Mouse (Mus musculus): ENCODE results near the gene 2610002M06Rik.

The 2610002M06Rik gene

DNA sequence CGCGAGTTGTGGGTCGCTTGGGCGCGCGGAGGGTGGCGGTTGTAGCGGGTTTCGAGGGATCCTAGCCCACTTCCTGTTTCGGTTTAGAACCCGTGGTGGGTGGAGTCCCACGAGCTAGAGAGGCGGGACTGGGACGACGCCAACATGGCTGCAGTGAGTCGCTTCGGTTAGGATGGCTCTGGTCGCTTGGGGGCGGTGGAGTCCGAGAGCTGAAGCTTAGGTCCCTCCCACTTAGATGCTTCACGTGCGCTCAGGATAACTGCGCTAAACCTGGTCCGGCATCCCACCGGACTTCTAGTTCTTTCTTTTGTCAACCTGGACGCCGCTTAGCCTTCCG is at the start of gene 2610002M06Rik:
Gene 2610002M06Rik (minus strand): TSS at position 117 of the 337 bp plus-strand sequence.
- DNase-seq (ENCODE audit: low spot score in 2 of 2) = peak; percentile 76 to 84

DNA sequence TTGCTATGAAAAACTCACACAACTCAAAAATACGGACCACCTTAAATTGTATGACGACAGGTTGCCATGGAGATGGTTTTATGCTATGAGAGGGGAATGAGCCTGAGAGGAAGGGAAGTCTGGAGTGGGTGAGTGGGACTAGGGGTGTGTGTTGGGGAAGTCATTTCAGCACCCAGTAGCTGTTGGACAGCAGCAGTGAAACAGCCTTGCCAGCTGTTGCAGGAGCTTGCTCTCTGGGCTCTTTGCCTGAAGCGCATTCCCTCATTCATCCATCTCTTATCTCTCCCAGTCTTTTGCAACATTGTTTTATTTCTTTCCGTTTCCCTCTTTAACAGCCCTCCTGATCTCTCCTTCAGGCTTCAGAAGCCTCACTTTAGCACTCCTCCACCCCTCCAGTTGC is 42.0 kb upstream of the 2610002M06Rik start:
- no peak for DNase-seq (ENCODE audit: low spot score in 2 of 2)

DNA sequence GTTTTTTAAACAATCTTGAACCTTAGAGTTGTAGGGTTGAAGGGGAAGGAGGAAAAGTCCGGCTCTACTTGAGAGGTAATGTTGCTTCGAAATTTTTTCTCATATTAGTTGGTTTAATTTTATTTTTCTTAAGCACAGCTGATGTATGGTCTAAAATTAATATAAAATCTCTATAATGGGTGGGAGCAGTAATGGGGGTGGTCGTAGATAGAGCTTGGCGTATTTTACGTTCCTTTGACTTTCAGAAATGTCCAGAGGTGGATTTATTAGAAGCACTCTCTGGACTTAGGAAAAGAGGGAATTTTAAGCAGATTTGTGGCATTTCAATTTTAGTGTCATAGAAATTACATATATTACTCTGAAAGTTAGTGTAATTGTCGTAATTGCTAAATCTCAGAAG is 592 bp upstream of the 2610002M06Rik start:
- no peak for DNase-seq (ENCODE audit: low spot score in 2 of 2)

DNA sequence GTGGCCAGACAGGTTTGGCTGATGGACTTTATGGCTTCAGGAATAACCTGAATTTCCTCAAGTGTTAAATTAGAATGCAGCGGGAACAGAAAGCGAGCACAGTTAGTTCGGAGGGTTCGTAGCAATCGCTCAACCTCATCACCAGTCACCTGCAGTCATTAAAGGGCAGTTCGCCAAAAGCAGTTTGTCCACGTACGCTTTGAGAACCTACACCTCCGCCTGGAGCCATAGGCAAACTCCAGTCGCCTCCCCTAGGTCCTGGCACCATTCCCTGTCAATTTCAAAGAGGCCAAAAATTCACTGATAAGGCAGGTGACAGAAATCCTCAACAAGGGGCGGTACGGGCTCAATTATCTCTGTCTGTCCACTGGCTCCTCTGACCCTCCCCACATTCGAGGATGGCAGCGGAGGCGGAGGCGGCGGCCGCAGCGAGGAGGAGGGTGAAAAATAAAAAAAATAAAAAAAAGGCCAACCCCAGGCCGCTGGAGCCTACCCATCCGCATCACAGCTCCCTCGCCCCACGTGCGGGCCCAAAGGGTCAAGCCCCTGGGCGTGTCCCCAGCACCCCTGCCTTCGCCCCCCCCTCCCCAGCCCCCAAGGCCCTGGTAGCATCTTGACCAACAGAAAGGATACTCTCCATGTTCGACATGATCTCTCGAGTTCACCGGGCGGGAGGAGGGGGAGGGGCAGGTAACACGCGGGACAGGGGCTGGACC is 474 bp downstream of the 2610002M06Rik start:
- peak; percentile 2 to 18 for DNase-seq (ENCODE audit: low spot score in 2 of 2)

DNA sequence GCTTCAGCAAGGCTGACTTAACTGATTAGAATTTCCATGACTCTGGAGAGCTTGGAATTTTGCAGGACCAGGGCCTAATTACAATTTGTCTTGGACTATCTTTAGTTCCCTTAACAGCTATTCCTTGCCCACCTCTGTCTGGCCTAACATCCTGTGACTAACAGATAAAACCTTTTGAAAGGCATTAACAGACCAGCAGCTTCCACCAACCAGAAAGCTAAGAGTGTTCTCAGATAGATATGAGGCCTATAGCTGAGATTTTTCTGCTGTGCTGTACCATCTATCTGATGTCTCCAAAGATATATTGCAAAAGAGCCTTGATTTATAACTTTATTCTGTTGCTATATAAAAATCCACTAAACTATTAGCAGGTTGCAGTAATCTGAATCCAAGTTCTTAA is 4.0 kb downstream of the 2610002M06Rik start:
- no peak for DNase-seq (ENCODE audit: low spot score in 2 of 2)

DNA sequence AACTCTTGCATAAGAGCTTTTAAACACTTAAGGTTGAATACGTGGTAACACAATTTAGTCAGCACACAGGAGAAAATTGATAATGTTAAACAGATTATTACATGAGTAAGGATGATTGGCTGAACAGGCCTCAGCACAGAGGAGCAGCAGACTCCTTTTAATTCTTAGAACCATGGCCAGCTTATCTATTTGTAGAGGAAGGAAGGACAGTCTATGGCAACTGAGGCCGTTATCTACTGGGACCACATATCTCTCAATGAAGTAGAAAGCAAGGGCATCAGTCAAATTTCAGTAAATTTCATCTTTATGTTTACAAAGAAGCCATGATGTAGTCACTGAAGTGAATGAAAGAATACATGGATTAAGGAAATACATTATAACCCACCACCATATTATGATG is 19.2 kb downstream of the 2610002M06Rik start:
- DNase-seq (ENCODE audit: low spot score in 2 of 2) = no peak

DNA sequence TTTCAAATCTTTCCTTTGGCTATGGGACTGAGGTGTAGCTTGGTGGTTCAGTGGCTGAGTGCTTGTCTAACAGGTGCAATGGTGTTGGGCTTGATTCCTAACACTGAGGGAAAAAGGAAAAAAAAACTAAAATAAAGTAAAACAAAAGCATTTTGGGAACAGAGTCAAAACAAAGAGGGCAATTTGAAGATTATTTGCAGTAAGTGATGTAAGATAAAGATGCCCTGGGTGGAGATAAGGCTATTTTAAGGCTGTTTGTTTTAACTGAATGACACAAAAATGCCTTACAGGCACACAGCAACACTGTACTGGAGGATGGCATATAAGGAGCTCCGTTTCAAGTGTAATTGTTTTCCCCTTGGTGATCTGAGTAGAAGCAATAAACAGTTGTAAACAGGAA is 20.3 kb downstream of the 2610002M06Rik start:
- DNase-seq (ENCODE audit: low spot score in 2 of 2) = no peak

DNA sequence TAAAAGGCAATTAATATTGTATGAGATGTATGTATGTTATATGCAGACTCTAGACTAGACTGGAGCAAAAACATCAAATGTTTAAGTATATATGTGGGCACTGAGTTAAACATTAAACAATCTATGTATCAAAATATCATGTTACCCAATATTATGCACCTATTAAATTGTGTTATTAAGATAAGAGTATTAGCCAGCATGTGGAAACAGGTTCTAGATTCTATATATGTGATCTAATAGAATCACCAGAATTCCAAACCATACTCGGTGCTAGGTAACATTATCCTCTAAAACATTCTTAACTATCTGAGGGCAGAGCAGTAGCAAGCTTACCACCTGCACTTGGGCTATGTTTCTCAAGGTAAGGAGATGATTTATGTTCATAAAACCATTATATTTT is 23.8 kb downstream of the 2610002M06Rik start, which contains the start of gene Tent5d:
Gene Tent5d (plus strand): TSS at position 301 of the 400 bp plus-strand sequence.
- no peak for DNase-seq (ENCODE audit: low spot score in 2 of 2)

DNA sequence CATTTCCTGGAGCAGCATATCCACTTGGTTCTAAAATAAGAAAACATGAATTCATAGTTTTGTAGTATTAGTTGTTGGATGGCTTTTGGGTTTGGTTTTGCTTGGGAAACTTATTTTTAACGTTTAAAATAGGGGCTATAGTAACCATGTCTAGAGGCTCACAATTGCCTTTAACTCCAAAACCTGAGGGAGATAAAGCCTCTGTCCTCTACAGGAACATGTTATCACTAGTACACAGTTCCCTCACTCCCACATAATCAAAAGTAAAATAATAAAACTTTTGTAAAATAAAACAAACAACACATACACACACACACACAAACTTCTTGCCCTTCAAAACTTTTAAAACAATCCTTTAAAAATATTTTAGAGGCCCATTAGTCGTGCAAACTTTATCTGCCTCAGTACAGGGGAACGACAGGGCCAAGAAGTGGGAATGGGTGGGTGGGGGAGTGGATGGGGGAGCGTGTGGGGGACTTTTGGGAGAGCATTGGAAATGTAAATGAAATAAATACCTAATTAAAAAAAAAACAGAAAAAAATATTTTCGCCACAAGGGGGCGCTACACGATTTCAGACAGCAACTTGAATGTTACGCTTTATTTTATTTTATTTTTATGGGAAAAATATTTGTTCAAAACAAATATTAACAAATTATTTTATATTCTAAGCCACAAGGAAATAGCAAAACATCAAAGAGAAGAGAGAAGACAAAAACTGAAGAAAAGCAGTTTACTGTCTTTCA is 25.2 kb downstream of the 2610002M06Rik start:
- DNase-seq (ENCODE audit: low spot score in 2 of 2) = no peak

DNA sequence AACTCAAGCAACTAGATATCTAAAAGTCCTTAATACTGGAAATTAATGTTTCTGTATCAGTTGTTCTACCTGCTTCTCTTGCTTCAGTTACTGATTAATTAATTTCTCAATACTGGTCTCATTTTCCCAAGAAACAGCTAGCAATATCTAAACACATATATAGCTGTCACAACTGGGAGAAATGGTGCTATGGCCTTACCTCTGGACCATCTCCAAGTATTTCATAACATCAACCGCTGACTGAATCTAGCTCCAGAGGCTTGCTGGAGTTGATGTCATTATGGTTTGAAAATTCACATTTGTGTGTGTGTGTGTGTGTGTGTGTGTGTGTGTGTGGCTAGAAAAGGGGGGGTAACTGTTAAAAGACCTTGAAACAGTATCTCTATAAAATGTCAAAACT is 26.0 kb downstream of the 2610002M06Rik start:
- DNase-seq (ENCODE audit: low spot score in 2 of 2) = no peak

DNA sequence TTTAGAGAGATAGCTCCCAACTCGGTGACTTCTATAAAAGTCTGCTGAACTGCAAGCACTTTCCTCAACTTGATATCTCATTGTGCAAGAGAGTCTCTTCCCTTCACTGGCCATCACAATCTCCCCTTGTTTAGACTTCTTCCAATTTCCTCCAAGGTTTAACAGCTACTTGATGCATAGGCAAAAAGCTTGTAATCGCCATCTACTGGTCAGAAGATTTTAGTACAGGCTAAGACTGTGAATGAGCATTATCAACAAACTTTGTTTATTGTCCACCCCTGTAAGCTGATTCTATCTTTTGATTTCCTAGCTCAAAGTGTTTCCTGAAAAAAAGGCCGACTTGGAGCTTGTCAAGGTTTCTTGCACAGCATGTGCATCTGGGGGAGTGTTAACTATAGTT is 48.2 kb downstream of the 2610002M06Rik start:
- no peak for DNase-seq (ENCODE audit: low spot score in 2 of 2)

All from urinary bladder, postnatal 36 days (tissue).